Mouse (Mus musculus): ENCODE data around the gene Them5.

Gene Them5

DNA sequence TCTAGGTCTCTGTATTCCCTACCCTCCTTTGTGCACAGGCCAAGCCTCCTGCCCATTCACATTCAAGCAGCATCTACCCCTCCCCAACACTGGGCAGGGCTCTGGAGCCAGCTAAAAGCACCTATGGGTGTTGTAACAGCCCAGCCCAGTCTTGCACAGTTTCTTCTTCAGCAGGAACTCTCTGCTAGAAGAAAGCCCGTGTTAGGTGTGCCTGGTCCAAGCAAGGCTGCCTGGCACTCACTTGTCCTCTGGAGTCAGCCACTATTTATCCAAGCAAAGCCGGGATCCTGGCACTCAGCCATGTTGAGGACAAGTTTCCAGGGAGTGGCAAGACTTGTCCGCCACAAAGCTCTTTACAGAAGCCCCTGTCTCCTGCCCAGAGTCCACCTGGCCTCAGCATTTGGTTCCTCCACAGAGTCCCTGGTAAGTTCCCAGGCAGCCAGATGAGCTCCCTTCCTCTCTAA, at the start of gene Them5:
Gene Them5, plus strand, starts transcription at position 141 of the 464 bp plus-strand sequence.
- no peak for DNase-seq

GRCm38 (mm10) chr3:94305457-94305856, 36.4 kb upstream of the Them5 start:
- DNase-seq = no peak

GRCm38 (mm10) chr3:94306975-94307374, 34.9 kb upstream of the Them5 start:
- DNase-seq = no peak

DNA sequence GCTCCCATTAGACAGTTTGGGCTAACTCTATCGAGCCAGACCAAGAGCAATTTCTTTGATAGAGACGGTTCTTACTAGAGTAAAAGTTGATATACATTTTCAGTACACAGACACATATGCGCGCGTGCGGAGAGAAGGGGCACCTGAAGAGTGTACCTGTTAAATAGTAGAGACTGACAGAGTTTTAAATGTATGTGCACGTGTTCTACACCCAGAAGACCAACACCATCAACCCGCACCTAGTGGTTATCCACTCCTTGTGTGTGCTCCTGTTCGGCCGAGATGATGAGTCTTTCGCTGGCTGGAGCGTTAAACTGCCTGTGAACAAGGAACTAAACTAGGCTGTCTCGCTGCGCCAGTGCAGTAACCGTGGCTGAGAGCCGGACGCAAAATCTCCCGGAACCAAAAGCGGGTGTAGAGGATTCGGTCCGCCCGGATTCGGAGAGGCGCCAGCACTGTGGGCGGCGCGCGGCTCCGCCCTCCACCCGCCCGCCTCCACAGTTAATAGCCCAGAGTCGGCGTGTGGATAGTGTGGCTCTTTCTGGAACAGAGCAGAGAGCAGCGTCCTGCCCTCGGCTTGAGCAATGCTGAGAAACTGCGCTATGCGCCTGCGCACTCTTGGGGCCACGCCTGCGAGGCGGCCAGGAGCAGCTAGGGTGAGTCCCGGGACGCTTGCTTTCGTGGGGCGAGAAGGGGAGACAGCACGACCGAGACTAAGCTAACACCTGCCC, 32.1 kb upstream of the Them5 start, which contains the start of gene Them4:
Gene Them4, plus strand, starts transcription at position 457 of the 731 bp plus-strand sequence.
- peak; percentile 98 for DNase-seq

DNA sequence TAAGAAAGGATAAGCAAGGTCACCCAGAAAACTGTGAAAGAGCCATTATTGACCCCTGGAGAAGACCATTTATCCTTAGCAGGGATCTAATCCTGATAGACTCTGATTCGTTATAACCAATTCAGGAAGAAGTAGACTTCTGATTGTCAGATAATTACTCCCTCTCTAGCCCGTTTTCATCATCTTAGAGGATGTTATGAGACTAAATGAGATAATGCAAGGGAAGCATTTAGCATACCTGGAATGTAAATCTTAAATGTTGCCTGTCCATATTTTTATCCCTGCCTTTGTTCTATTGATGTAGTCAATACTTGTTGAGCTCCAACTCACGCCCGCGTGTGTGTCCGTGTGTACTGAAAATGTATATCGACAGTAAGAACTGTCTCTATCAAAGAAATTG, 31.4 kb upstream of the Them5 start:
- DNase-seq = no peak

GRCm38 (mm10) chr3:94310911-94311310, 31.0 kb upstream of the Them5 start:
- no peak for DNase-seq

- DNase-seq = no peak
These were observed 30.5 kb upstream of the Them5 start for GRCm38 (mm10) chr3:94311376-94311775.

- DNase-seq = no peak
These were observed 13.2 kb upstream of the Them5 start for GRCm38 (mm10) chr3:94328681-94329080.

- DNase-seq = no peak
These were observed 7.5 kb upstream of the Them5 start for GRCm38 (mm10) chr3:94334442-94334841.

- no peak for DNase-seq
These were observed 3.4 kb upstream of the Them5 start for GRCm38 (mm10) chr3:94338522-94338921.

DNA sequence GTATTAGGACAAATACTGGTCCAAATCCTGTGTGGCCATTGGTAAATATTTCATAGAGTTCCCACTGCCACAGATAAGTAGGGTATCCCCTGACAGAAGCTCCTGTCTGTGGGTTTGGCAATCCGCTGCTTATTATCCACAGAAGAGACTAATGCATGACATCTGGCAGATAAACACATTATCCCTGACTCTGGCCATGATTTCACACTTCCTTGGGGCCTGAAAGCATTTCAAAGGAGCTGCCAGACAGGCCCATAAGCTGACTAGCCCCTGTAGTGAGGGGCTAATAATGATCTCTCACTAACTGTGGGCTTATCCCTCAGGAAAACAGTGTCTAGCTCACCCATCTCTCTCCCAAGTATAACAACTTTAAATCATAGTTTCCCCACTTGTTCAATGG, 653 bp downstream of the Them5 start:
- DNase-seq = no peak

- DNase-seq = no peak
These were observed 2.3 kb downstream of the Them5 start for GRCm38 (mm10) chr3:94344182-94344581.

GRCm38 (mm10) chr3:94344897-94345296, 3.0 kb downstream of the Them5 start:
- no peak for DNase-seq

- DNase-seq = no peak
These were observed 6.2 kb downstream of the Them5 start for GRCm38 (mm10) chr3:94348146-94348545.

DNA sequence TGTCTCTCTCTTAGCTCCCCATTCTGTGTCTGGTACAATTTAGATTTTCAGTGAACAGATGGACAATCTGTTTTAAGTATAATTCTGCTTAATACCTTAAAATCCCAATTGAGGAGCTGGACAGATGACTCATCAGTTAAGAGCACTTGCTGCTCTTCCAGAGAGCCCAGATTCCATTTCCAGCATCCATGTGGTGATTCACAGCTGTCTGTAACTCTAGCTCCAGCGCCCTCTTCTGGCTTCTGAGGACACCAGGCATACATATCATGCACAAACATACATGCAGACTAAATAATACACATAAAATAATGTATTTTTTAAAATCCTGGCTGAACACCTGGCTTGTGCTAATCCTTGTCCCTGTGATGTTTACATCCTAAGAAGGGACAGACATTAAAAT, 18.9 kb downstream of the Them5 start:
- no peak for DNase-seq

GRCm38 (mm10) chr3:94362138-94362537, 20.2 kb downstream of the Them5 start, which contains the start of gene C2cd4d:
Gene C2cd4d, plus strand, starts transcription at chr3:94362438.
- no peak for DNase-seq

DNA sequence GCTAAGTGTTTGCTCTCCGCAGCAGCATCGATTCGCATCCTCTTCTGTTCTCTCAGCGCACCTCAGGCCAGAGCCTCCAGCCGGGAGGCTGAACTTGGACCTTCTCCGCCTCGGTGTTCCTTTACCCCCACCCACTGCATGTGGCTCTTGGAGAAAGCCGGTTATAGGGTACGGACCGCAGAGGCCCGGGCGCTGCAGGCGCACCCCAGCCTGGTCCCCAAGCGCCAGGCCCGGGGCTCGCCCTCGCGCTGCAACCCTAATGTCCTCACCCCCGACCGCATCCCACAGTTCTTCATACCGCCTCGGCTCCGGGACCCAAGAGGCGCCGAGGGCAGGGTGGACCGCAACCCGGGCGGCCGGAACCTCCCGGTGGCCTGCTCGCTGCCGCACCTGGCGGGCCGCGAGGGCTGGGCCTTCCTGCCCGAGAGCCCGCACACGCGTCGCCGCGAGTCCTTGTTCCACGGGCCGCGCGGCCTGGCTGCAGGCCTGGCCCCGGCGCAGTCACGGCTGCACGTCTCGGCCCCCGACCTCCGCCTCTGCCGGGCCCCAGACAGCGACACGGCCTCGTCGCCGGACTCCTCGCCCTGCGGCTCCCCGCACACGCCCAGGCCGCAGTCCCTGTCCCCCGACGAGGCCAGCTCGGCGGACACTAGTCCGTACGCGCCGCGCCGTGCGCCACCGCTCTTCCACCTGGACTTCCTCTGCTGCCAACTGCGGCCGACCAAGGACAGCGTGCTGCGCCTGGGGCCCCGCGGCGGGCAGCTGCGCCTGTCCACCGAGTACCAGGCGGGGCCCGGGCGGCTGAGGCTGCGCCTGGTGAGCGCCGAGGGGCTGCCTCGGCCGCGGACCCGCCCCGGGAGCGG, 21.6 kb downstream of the Them5 start:
- peak; percentile 34 for DNase-seq

DNA sequence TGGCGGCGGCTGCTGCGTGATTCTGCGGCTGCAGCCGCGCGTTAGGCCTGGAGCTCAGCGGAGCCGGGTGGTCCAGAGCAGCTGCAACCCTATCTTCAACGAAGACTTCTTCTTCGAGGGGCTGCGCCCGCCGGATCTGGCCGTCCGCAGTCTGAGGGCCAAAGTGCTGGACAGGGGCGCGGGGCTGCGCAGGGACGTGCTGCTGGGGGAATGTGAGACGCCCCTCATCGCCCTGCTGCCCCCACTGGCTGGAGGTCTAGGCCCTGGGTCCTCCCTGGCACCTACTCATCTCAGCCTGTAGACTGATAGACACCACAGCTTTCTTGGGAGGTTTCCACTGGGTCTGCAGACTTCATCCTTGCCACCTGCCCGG, 22.2 kb downstream of the Them5 start:
- DNase-seq = no peak

- peak; percentile 74 for DNase-seq
These were observed 24.9 kb downstream of the Them5 start for GRCm38 (mm10) chr3:94366761-94367160.

DNA sequence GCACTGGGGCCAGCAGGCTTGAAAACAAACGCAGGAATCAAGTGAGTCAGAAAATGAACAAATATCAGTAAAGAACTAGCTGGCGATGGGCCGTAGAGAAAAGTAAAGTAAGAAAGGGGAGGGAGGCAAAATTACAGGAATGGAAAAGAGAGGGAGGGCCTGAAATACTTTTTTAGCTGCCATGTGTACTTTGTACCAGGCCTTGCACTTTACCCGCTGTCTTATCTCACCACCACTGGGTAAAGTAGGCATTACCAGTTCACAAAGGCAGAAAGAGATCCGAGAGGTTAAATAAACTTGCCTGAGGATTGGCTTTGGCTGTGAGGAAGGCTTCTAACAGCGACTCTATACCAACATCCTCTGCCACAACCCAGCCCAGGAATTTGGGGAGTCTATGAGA, 25.6 kb downstream of the Them5 start:
- peak; percentile 41 for DNase-seq

DNA sequence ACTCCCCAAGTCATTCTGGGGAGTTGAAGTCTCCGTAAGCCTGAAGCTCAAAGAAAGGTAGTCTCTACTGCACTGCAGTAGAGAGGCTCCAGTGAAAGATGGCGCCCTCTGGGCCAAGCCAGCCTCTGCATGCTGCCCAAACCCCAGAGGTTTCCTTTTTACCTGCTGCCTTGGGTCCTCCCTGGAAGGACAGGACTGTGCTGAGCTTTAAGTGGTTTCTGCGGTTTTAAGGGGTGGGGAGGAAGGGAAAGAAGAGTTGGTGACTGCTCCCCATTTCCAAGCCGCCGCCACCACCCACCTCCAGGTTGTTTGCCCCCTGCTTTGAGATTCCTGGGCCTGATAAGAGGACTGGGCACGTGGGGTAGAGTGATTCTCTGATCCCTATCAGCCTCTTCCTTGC, 26.7 kb downstream of the Them5 start:
- no peak for DNase-seq

GRCm38 (mm10) chr3:94369709-94370108, 27.8 kb downstream of the Them5 start:
- no peak for DNase-seq

DNA sequence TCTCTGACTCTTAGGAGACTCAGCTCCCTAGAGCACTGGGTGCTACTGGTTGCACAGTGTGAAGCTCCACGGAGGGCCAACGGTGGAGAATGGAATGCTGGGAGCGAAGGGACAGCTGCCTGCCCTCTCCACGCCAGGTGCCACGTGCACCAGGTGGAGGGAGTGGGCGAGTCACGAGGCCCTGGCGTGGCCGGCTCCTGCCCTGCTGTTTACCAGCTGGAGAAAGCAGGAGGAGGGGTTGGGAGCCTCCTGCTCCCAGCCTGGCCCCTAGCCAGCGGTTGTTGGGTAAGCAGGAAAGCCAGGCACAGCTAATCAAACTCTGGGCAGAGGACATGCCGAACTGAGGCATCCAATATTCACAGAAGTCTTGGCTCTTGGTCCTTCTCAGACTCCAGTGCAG, 29.7 kb downstream of the Them5 start:
- DNase-seq = peak; percentile 97

DNA sequence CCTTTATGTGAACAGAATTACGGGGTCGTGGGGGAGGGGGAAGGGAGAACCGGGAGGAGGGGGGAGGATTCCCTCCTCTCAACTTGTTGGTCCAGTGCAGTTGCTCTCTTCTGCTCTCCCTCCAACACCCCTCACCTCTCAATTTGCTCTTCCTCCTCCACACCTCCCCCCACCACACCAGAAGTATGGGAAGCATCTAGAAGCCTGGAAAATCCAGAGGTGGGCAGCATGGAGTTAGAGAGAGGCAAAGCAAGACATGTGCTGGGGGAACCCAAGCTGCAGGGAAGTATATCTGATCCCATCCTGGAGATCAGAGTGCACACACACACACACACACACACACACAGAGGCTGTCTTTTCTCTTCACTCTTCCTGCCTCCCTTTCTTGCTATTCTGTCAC, 30.1 kb downstream of the Them5 start:
- no peak for DNase-seq
